Mouse (Mus musculus) midbrain, postnatal 0 days (tissue): ENCODE measurements around the gene Prkar2a. TPM values are rescaled to one million over a fixed set of nuclear protein-coding genes. Genes with fewer than 3 reads are reported as not detected.

Experiments used
- ATAC-seq: fragments of 200-750 bp; cut with Nextera tagmentation; 2 replicates; pipeline ENCODE4 v1.8.0; 2017; ENCODE audit warnings: moderate number of reproducible peaks, mild to moderate bottlenecking, moderate TSS enrichment, moderate library complexity; ENCODE audit not compliant: low FRiP score
- DNase-seq: peaks from one replicate; pipeline ENCODE4 v3.0.0-alpha.2; 2015; ENCODE audit warnings: low spot score
- H3K27ac ChIP-seq: fragments of 300-500 bp; sonication (generic); 2 replicates; pipeline ENCODE4 v1.5.1; 2014; ENCODE audit warnings: low read depth, mild to moderate bottlenecking, low read length, mixed read lengths
- H3K27me3 ChIP-seq: fragments of 300-500 bp; sonication (generic); 2 replicates; pipeline ENCODE4 v1.6.1; 2014; ENCODE audit warnings: low read length, control low read depth, mixed read lengths; ENCODE audit not compliant: insufficient read depth
- H3K36me3 ChIP-seq: fragments of 300-500 bp; sonication (generic); 2 replicates; pipeline ENCODE4 v1.6.1; 2014; ENCODE audit warnings: low read length, control low read depth, mixed read lengths; ENCODE audit not compliant: insufficient read depth
- H3K4me1 ChIP-seq: fragments of 300-500 bp; sonication (generic); 2 replicates; pipeline ENCODE4 v1.6.1; 2014; ENCODE audit warnings: mild to moderate bottlenecking, control low read depth, antibody characterized with exemption, low read length, mixed read lengths; ENCODE audit not compliant: insufficient read depth
- H3K4me2 ChIP-seq: fragments of 300-500 bp; sonication (generic); 2 replicates; pipeline ENCODE4 v1.6.1; 2014; ENCODE audit warnings: low read depth, mild to moderate bottlenecking, low read length, mixed read lengths; ENCODE audit not compliant: poor library complexity, severe bottlenecking
- H3K4me3 ChIP-seq: fragments of 300-500 bp; sonication (generic); 2 replicates; pipeline ENCODE4 v1.5.1; 2014; ENCODE audit warnings: low read depth, mild to moderate bottlenecking, low read length, moderate library complexity
- H3K9ac ChIP-seq: fragments of 300-500 bp; sonication (generic); replicated peaks from 2 replicates; pipeline ENCODE4 v1.6.1; 2014; ENCODE audit warnings: mild to moderate bottlenecking, low read length, moderate library complexity, mixed read lengths; ENCODE audit not compliant: poor library complexity, severe bottlenecking
- H3K9me3 ChIP-seq: fragments of 300-500 bp; sonication (generic); 2 replicates; pipeline ENCODE4 v1.6.1; 2016; ENCODE audit warnings: low read length, control low read depth
- CTCF ChIP-seq: IDR thresholded peaks from 2 replicates; pipeline ENCODE4 v1.5.1; 2016; ENCODE audit warnings: antibody characterized with exemption, mild to moderate bottlenecking
- WGBS: fragments of 180-500 bp; shearing (Covaris S2); extraction: QIAGEN DNeasy Blood & Tissue Kit; methylation state at CpG from one replicate; pipeline ENCODE4 v1.1.7; 2014; 5-methylcytosine and 5-hydroxymethylcytosine counted together
- polyA plus RNA-seq: library from polyadenylated mRNA; unstranded; fragments of >200 nt; fragmentation: Nextera tagmentation; extraction: Ambion mirVana; gene quantifications from 2 replicates; pipeline ENCODE4 v1.2.1, GENCODE M21; 2015
- total RNA-seq: library from RNA; depleted of rRNA; stranded (reverse); fragments of >200 nt; gene quantifications from 2 replicates; pipeline ENCODE4 v1.2.3, GENCODE M21; 2014

The Prkar2a gene
- total and polyA plus RNA-seq, 2 experiments from 2014 or later = 49.7 to 107 TPM

- Histone ChIP-seq H3K4me2 (no peak overlapping the region), H3K4me1 (no peaks in the 10 kb centered on the region), H3K27me3 (no peaks in the 10 kb centered on the region), H3K36me3 (no peaks in the 10 kb centered on the region), H3K27ac (no peak overlapping the region), H3K9me3 (no peaks in the 10 kb centered on the region), H3K9ac (no peak overlapping the region), H3K4me3 (no peak overlapping the region)
- 81% methylated on average over 7 of the region's 7 CpGs for WGBS
- ATAC-seq = no peak
- TF ChIP-seq CTCF = no peak
- no peak for DNase-seq
Measured at GRCm38 (mm10) chr9:108710767-108711166, 21.7 kb downstream of the Prkar2a start.

GRCm38 (mm10) chr9:108716199-108716598 is 27.1 kb downstream of the Prkar2a start:
- Histone ChIP-seq H3K4me3 (no peak overlapping the region), H3K4me2 (no peak overlapping the region), H3K27ac (no peak overlapping the region), H3K27me3 (no peaks in the 10 kb centered on the region), H3K9me3 (no peaks in the 10 kb centered on the region), H3K9ac (no peak overlapping the region), H3K4me1 (no peaks in the 10 kb centered on the region), H3K36me3 (peaks cover 19% of the 10 kb centered on the region; the same call in 1 of the 2 replicates)
- no peak for TF ChIP-seq CTCF
- DNase-seq = no peak
- WGBS = 96% methylated on average over 4 of the region's 4 CpGs
- no peak for ATAC-seq

GRCm38 (mm10) chr9:108723751-108724150 is 34.6 kb downstream of the Prkar2a start:
- ATAC-seq (no peak), DNase-seq (no peak)
- H3K9me3 ChIP-seq = no peaks in the 10 kb centered on the region
- WGBS = 23% methylated on average over 2 of the region's 2 CpGs
- H3K4me3 ChIP-seq = no peak overlapping the region
- no peak overlapping the region for H3K9ac ChIP-seq
- H3K27me3 ChIP-seq = no peaks in the 10 kb centered on the region
- H3K4me1 ChIP-seq = no peaks in the 10 kb centered on the region
- no peak overlapping the region for H3K4me2 ChIP-seq
- TF ChIP-seq CTCF = no peak
- H3K27ac ChIP-seq = no peak overlapping the region
- peaks cover 19% of the 10 kb centered on the region for H3K36me3 ChIP-seq

- ATAC-seq (no peak), DNase-seq (no peak)
- Histone ChIP-seq H3K4me2 (no peak overlapping the region), H3K9me3 (no peaks in the 10 kb centered on the region), H3K4me3 (no peak overlapping the region), H3K27me3 (no peaks in the 10 kb centered on the region), H3K27ac (no peak overlapping the region), H3K9ac (no peak overlapping the region), H3K36me3 (peaks cover 10% of the 10 kb centered on the region), H3K4me1 (no peaks in the 10 kb centered on the region)
- 89% methylated on average over 5 of the region's 5 CpGs for WGBS
- TF ChIP-seq CTCF = no peak
Measured at GRCm38 (mm10) chr9:108726116-108726515, 37.0 kb downstream of the Prkar2a start.

- Histone ChIP-seq H3K27ac (no peak overlapping the region), H3K4me2 (no peak overlapping the region), H3K9ac (no peak overlapping the region), H3K4me3 (no peak overlapping the region), H3K9me3 (no peaks in the 10 kb centered on the region), H3K27me3 (no peaks in the 10 kb centered on the region), H3K4me1 (no peaks in the 10 kb centered on the region), H3K36me3 (peaks cover 10% of the 10 kb centered on the region)
- ATAC-seq (no peak), DNase-seq (peak; percentile 14)
- TF ChIP-seq CTCF = peak; percentile 52
Measured at GRCm38 (mm10) chr9:108729050-108729449, 39.9 kb downstream of the Prkar2a start.

- no peaks in the 10 kb centered on the region for H3K9me3 ChIP-seq
- H3K27me3 ChIP-seq = no peaks in the 10 kb centered on the region
- peak; percentile 34; the same call in 1 of the 2 replicates for TF ChIP-seq CTCF
- H3K4me3 ChIP-seq = no peak overlapping the region
- no peak for DNase-seq
- no peak overlapping the region for H3K4me2 ChIP-seq
- peaks cover 27% of the 10 kb centered on the region for H3K36me3 ChIP-seq
- no peak for ATAC-seq
- no peak overlapping the region for H3K9ac ChIP-seq
- H3K4me1 ChIP-seq = no peaks in the 10 kb centered on the region
- no peak overlapping the region for H3K27ac ChIP-seq
Measured at GRCm38 (mm10) chr9:108732462-108732861, 43.3 kb downstream of the Prkar2a start.
